Mouse (Mus musculus) olfactory bulb, adult 2 months (tissue): ENCODE measurements around the gene Mycl.

Source experiments
- CTCF ChIP-seq: fragments of 200-500 bp; IDR thresholded peaks from 2 replicates; pipeline ENCODE4 v1.5.1; 2012; ENCODE audit warnings: low read depth, mild to moderate bottlenecking, low read length, moderate library complexity; ENCODE audit not compliant: insufficient read depth
- POLR2A ChIP-seq: fragments of 200-500 bp; IDR thresholded peaks from 2 replicates; pipeline ENCODE4 v1.6.1; 2012; ENCODE audit warnings: mild to moderate bottlenecking, low read depth, low read length, moderate library complexity; ENCODE audit not compliant: insufficient read depth

DNA sequence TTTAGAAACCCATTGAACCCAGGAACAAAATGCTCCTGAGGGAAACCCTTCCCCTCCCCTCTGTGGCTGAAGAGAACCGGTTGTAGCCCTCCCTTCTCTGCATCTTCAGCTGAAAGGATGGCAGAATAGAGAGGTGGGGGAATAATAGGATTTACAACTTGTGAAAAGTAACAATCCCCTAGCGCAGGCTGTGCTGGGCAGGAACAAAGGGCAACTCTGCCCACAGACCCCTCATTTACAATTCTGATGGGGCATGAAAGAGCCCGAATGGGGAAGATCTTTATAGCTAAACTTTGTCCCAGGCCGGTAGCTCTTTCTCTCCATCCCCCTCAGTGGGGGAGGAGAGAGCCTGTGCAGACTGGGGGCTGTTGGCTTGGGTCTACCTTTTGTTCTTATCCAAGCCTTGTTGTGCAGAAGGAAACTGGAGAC, 3.8 kb downstream of the Mycl start:
- TF ChIP-seq POLR2A = no peak
- TF ChIP-seq CTCF = no peak
